Mouse (Mus musculus) spleen, adult 2 months (tissue): ENCODE results near the gene Ampd3. TPM values are rescaled to one million over a fixed set of nuclear protein-coding genes. Genes with fewer than 3 reads are reported as not detected.

Experiments
- DNase-seq, 2 experiments: peaks; one replicate each; pipeline versions ENCODE4 v3.0.0 to v3.0.0-alpha.2; 2012 to 2021; ENCODE audit warnings: low spot score in 2 of 2, low read depth in 1 of 2
- H3K27ac ChIP-seq: fragments of 200-500 bp; 2 replicates; pipeline ENCODE4 v1.5.1; 2012; ENCODE audit warnings: low read length, inconsistent platforms; ENCODE audit not compliant: insufficient read depth
- H3K27me3 ChIP-seq: fragments of 200-500 bp; 2 replicates; pipeline ENCODE4 v1.6.1; 2012; ENCODE audit warnings: mild to moderate bottlenecking, moderate library complexity, low read length, inconsistent platforms; ENCODE audit not compliant: control insufficient read depth, insufficient read depth
- H3K36me3 ChIP-seq: fragments of 200-500 bp; 2 replicates; pipeline ENCODE4 v1.6.1; 2012; ENCODE audit warnings: mild to moderate bottlenecking, low read length, inconsistent platforms; ENCODE audit not compliant: control insufficient read depth, insufficient read depth
- H3K4me1 ChIP-seq: fragments of 200-500 bp; 2 replicates; pipeline ENCODE4 v1.6.1; 2011; ENCODE audit warnings: inconsistent platforms; ENCODE audit not compliant: control insufficient read depth, insufficient read depth, insufficient read length
- H3K4me3 ChIP-seq: fragments of 200-500 bp; 2 replicates; pipeline ENCODE4 v1.5.1; 2011; ENCODE audit warnings: mild to moderate bottlenecking, inconsistent platforms; ENCODE audit not compliant: insufficient read depth, insufficient read length; ENCODE audit errors: extremely low read depth
- CTCF ChIP-seq: fragments of 200-500 bp; IDR thresholded peaks from 2 replicates; pipeline ENCODE4 v1.5.1; 2011; ENCODE audit warnings: mild to moderate bottlenecking, inconsistent platforms; ENCODE audit not compliant: insufficient read depth, insufficient read length, insufficient replicate concordance; ENCODE audit errors: extremely low read depth
- POLR2A ChIP-seq: fragments of 200-500 bp; IDR thresholded peaks from 2 replicates; pipeline ENCODE4 v1.6.1; 2011; ENCODE audit warnings: low read depth, low read length, inconsistent platforms
- WGBS: fragments of 180-500 bp; shearing (Covaris S2); methylation state at CpG from one replicate; pipeline ENCODE4 v1.1.7; 2018; 5-methylcytosine and 5-hydroxymethylcytosine counted together
- polyA plus RNA-seq: library from polyadenylated mRNA; depleted of rRNA; stranded (reverse); fragments of >200 nt; gene quantifications from 2 replicates; pipeline ENCODE4 v1.2.3, GENCODE M21; 2012; rRNA removed

Gene Ampd3
- polyA plus RNA-seq, 1 experiment: 15.8 TPM

- Histone ChIP-seq H3K27me3 (no peaks in the 10 kb centered on the region), H3K36me3 (no peaks in the 10 kb centered on the region), H3K4me1 (no peaks in the 10 kb centered on the region), H3K27ac (no peak overlapping the region), H3K4me3 (no peak overlapping the region)
- no peak for TF ChIP-seq POLR2A
- TF ChIP-seq CTCF: no peak
- WGBS: 73% methylated on average over 1 of the region's 1 CpGs
- DNase-seq: no peak
These were observed 80.4 kb downstream of the Ampd3 start for GRCm38 (mm10) chr7:110848371-110848770.

GRCm38 (mm10) chr7:110851541-110852203 is 83.7 kb downstream of the Ampd3 start:
- H3K27ac ChIP-seq: no peak overlapping the region
- TF ChIP-seq POLR2A (no peak), CTCF (no peak)
- DNase-seq: no peak
- H3K36me3 ChIP-seq: no peaks in the 10 kb centered on the region
- 88% methylated on average over 7 of the region's 7 CpGs for WGBS
- H3K4me3 ChIP-seq: no peak overlapping the region
- no peaks in the 10 kb centered on the region for H3K27me3 ChIP-seq
- no peaks in the 10 kb centered on the region for H3K4me1 ChIP-seq

GRCm38 (mm10) chr7:110853611-110854010 is 85.6 kb downstream of the Ampd3 start:
- TF ChIP-seq CTCF: no peak
- no peak for TF ChIP-seq POLR2A
- Histone ChIP-seq H3K4me3 (no peak overlapping the region), H3K27me3 (no peaks in the 10 kb centered on the region), H3K4me1 (no peaks in the 10 kb centered on the region), H3K36me3 (no peaks in the 10 kb centered on the region), H3K27ac (no peak overlapping the region)
- 89% methylated on average over 10 of the region's 10 CpGs for WGBS
- DNase-seq: no peak

- H3K27ac ChIP-seq: no peak overlapping the region
- DNase-seq: no peak
- no peaks in the 10 kb centered on the region for H3K27me3 ChIP-seq
- H3K4me3 ChIP-seq: no peak overlapping the region
- H3K4me1 ChIP-seq: no peaks in the 10 kb centered on the region
- no peaks in the 10 kb centered on the region for H3K36me3 ChIP-seq
- 86% methylated on average over 3 of the region's 3 CpGs for WGBS
- no peak for TF ChIP-seq CTCF
- TF ChIP-seq POLR2A: no peak
These were observed 86.5 kb downstream of the Ampd3 start for GRCm38 (mm10) chr7:110854519-110854918.

GRCm38 (mm10) chr7:110854927-110855546 is 87.0 kb downstream of the Ampd3 start:
- Histone ChIP-seq H3K4me1 (no peaks in the 10 kb centered on the region), H3K27ac (no peak overlapping the region)
- 81% methylated on average over 8 of the region's 8 CpGs for WGBS

GRCm38 (mm10) chr7:110855604-110856003 is 87.6 kb downstream of the Ampd3 start:
- H3K36me3 ChIP-seq: no peaks in the 10 kb centered on the region
- H3K4me1 ChIP-seq: no peaks in the 10 kb centered on the region
- TF ChIP-seq POLR2A (no peak), CTCF (no peak)
- 63% methylated on average over 1 of the region's 1 CpGs for WGBS
- no peak overlapping the region for H3K4me3 ChIP-seq
- H3K27ac ChIP-seq: no peak overlapping the region
- DNase-seq: no peak
- no peaks in the 10 kb centered on the region for H3K27me3 ChIP-seq

More at GRCm38 (mm10) chr7:110854927-110855546, 87.0 kb downstream of the Ampd3 start:
- Histone ChIP-seq H3K4me3 (no peak overlapping the region), H3K27me3 (no peaks in the 10 kb centered on the region), H3K36me3 (no peaks in the 10 kb centered on the region)
- DNase-seq: no peak
- no peak for TF ChIP-seq POLR2A
- TF ChIP-seq CTCF: no peak

GRCm38 (mm10) chr7:110860129-110860528 is 92.1 kb downstream of the Ampd3 start:
- Histone ChIP-seq H3K36me3 (no peaks in the 10 kb centered on the region), H3K4me1 (no peaks in the 10 kb centered on the region), H3K27me3 (no peaks in the 10 kb centered on the region), H3K27ac (no peak overlapping the region), H3K4me3 (no peak overlapping the region)
- TF ChIP-seq POLR2A (no peak), CTCF (no peak)
- WGBS: 48% methylated on average over 5 of the region's 5 CpGs
- no peak for DNase-seq

Other genes starting within 250 kb of the Ampd3 start
- 5.0 and 5.5 TPM in 2 replicates for gene Sbf2, start 153.3 kb upstream of the Ampd3 start, polyA plus RNA-seq
- 3.5 and 5.4 TPM in 2 replicates for gene Adm, start 140.5 kb upstream of the Ampd3 start, polyA plus RNA-seq
- 10.0 and 12.4 TPM in 2 replicates for gene Rnf141, start 76.3 kb downstream of the Ampd3 start, polyA plus RNA-seq
- 0.49 and 0.52 TPM in 2 replicates for gene Lyve1, start 95.0 kb downstream of the Ampd3 start, polyA plus RNA-seq
- gene Mrvi1, start 214.3 kb downstream of the Ampd3 start, polyA plus RNA-seq: 10.9 and 11.6 TPM in 2 replicates